Mouse (Mus musculus) heart, postnatal 25 days (tissue): ENCODE data around the gene Nr2f6. TPM values are rescaled to one million over a fixed set of nuclear protein-coding genes. Genes with fewer than 3 reads are reported as not detected.

ENCODE experiments used
- DNase-seq: peaks from one replicate; pipeline ENCODE4 v3.0.0; 2022; ENCODE audit warnings: low spot score
- intact Hi-C: fragments of 180-260 bp; cut with DNase I; formaldehyde crosslinking; loops from one replicate; pipeline ENCODE4 v1.15.1; 2025
- total RNA-seq, 2 experiments: library from RNA; stranded (reverse); gene quantifications; 2 replicates each; pipeline ENCODE4 v1.2.3; 2021

Nr2f6 gene
- total RNA-seq, 2 experiments from 2014 or later = 56.3 to 56.6 TPM

- no peak for DNase-seq
- intact Hi-C loops = no loop called here
Measured at GRCm38 (mm10) chr8:71392871-71393270, 11.1 kb upstream of the Nr2f6 start.

- no peak for DNase-seq
- intact Hi-C loops = no loop called here
Measured at GRCm38 (mm10) chr8:71392391-71392790, 10.6 kb upstream of the Nr2f6 start.

GRCm38 (mm10) chr8:71391696-71392095 is 9.9 kb upstream of the Nr2f6 start:
- DNase-seq = no peak

GRCm38 (mm10) chr8:71388267-71388666 is 6.5 kb upstream of the Nr2f6 start:
- DNase-seq = no peak
- intact Hi-C loops = no loop called here

More at GRCm38 (mm10) chr8:71391696-71392095, 9.9 kb upstream of the Nr2f6 start:
- intact Hi-C loops = no loop called here

- intact Hi-C loops = no loop called here
- DNase-seq = no peak
Measured at GRCm38 (mm10) chr8:71385212-71385835, 3.6 kb upstream of the Nr2f6 start.

GRCm38 (mm10) chr8:71383860-71384259 is 2.1 kb upstream of the Nr2f6 start:
- DNase-seq = no peak
- intact Hi-C loops = no loop called here

GRCm38 (mm10) chr8:71383396-71383795 is 1.6 kb upstream of the Nr2f6 start:
- DNase-seq = no peak
- intact Hi-C loops = no loop called here

GRCm38 (mm10) chr8:71381971-71382961 is 506 bp upstream of the Nr2f6 start:
- intact Hi-C loops = no loop called here
- DNase-seq = no peak

GRCm38 (mm10) chr8:71380178-71381171 is 1.3 kb downstream of the Nr2f6 start:
- intact Hi-C loops = no loop called here
- no peak for DNase-seq

- DNase-seq = no peak
- intact Hi-C loops = loop anchor here (1.0 to 2.0 kb wide), 2 partner anchors 23 to 83 kb away; no protein-coding TSS in a partner anchor
Measured at GRCm38 (mm10) chr8:71379512-71380075, 2.2 kb downstream of the Nr2f6 start.

GRCm38 (mm10) chr8:71379008-71379407 is 2.8 kb downstream of the Nr2f6 start:
- no peak for DNase-seq
- intact Hi-C loops = loop anchor here (1.0 to 2.0 kb wide), 2 partner anchors 24 to 83 kb away; no protein-coding TSS in a partner anchor

GRCm38 (mm10) chr8:71376423-71377030 is 5.2 kb downstream of the Nr2f6 start:
- no peak for DNase-seq
- intact Hi-C loops = no loop called here

GRCm38 (mm10) chr8:71375581-71376422 is 6.0 kb downstream of the Nr2f6 start:
- DNase-seq = no peak
- intact Hi-C loops = no loop called here

GRCm38 (mm10) chr8:71374616-71375206 is 7.0 kb downstream of the Nr2f6 start:
- intact Hi-C loops = no loop called here
- no peak for DNase-seq

- intact Hi-C loops = loop anchor here (2.0 kb wide), 1 partner anchor 34 kb away; the partner anchor contains the start of gene Ankle1
- DNase-seq = no peak
Measured at GRCm38 (mm10) chr8:71373000-71373399, 8.8 kb downstream of the Nr2f6 start.

- intact Hi-C loops = loop anchor here (2.0 kb wide), 1 partner anchor 34 kb away; the partner anchor contains the start of gene Ankle1
- DNase-seq = no peak
Measured at GRCm38 (mm10) chr8:71372427-71372826, 9.3 kb downstream of the Nr2f6 start.

GRCm38 (mm10) chr8:71371236-71371848 is 10.4 kb downstream of the Nr2f6 start, which contains the start of gene Ocel1:
Gene Ocel1 (plus strand): TSS chr8:71371298.
- peak; percentile 96 for DNase-seq
- intact Hi-C loops = no loop called here
